Mouse (Mus musculus): ENCODE data around the gene BC051019.

DNA sequence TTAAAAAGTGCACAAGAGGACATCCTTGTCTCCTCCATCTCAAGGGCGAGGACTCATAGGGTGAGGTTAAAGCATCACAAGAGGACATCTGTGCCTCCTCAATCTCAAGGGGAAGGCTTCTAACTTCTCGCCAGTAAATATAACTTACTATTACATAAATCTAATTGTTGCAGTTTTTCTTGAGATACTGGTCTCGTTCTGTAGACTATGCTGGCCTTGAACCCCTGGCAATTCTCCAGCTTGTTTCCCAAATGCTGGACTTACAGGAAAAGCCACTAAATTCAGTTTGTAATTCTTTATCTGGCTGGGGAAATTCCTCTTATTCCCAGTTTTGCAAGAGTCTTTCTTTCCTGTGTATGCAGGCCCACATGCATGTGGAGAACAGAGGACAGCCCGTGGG lies 11.2 kb upstream of the BC051019 start:
- TF ChIP-seq EP300 (IDR thresholded peaks at IDR 0.05; ENCODE audit: low read depth) (no peak), CTCF (IDR thresholded peaks at IDR 0.05; ENCODE audit: low read depth) (no peak)
